Comparison of ENCODE assay signal across 10 mouse cellular contexts in the genomic region with DNA sequence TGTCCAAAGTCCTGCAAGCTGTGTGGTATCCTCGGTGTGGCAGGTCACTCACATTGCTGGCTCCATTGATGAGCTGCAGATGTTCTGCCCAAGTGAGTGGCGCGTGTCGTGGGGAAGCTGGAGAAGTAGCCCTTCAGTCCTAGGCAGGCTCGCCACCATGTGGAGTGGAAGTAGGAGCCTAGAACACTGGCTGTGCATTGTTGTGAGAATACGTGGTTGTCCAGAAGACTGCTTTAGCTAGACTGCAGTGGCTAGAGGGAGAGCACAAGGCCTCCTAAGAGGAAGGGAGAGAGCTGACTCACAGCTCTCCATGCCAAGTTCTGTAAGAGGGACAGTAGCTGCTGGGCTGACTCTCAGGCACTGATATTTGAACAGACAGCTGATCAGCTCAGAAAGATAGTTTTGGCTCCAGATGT.
A peak's percentile ranks its signal among the peaks of the same experiment; 100 is the strongest.
DNase-seq lines count a peak whose midpoint lies in the region; ATAC-seq and TF ChIP-seq lines count a peak whose summit lies in the region.
"Had no signal": no experiment of that assay in that cellular context is flagged by ENCODE, and none has a peak within 500 bp of the region (broad histone marks: within the 10 kb centered on the region; RNA-seq: fewer than 3 reads in every experiment).

No protein-coding gene starts in this region.

- peaks cover 28% of the 10 kb centered on the region; the same call in 1 of the 2 replicates for H3K36me3 ChIP-seq in heart, embryonic 10.5 days
- peaks cover 3% of the 10 kb centered on the region for H3K36me3 ChIP-seq in heart, embryonic 11.5 days (ENCODE audit: control insufficient read depth, insufficient read depth, low read length)
- H3K36me3 ChIP-seq in limb, embryonic 11.5 days (ENCODE audit: control insufficient read depth, insufficient read depth, low read length), result peaks cover 5% of the 10 kb centered on the region; the same call in 1 of the 2 replicates
- H3K36me3 ChIP-seq in forebrain, embryonic 11.5 days (ENCODE audit: control insufficient read depth, insufficient read depth, low read length), result no peaks in the 10 kb centered on the region

- WGBS in heart, embryonic 10.5 days, result 68% methylated on average over 6 of the region's 6 CpGs
- 66% methylated on average over 6 of the region's 6 CpGs for WGBS in heart, embryonic 11.5 days (ENCODE audit: insufficient replicate concordance)
- 37% methylated on average over 6 of the region's 6 CpGs for WGBS in limb, embryonic 11.5 days
- 71% methylated on average over 6 of the region's 6 CpGs for WGBS in forebrain, embryonic 11.5 days

- ATAC-seq in heart, embryonic 11.5 days (replicated peaks; ENCODE audit: insufficient number of reproducible peaks, low FRiP score, low TSS enrichment), result no peak
- ATAC-seq in limb, embryonic 11.5 days (ENCODE audit: insufficient number of reproducible peaks, low FRiP score, low TSS enrichment, low read depth), result no peak
- no peak for ATAC-seq in forebrain, embryonic 11.5 days (replicated peaks; ENCODE audit: low FRiP score)
- ATAC-seq: midbrain, embryonic 13.5 days had no signal

- H3K27me3 ChIP-seq in heart, embryonic 10.5 days (ENCODE audit: insufficient read depth, poor library complexity, severe bottlenecking), result no peaks in the 10 kb centered on the region
- H3K27me3 ChIP-seq in heart, embryonic 11.5 days (ENCODE audit: control insufficient read depth, insufficient read depth, low read length), result no peaks in the 10 kb centered on the region
- no peaks in the 10 kb centered on the region for H3K27me3 ChIP-seq in limb, embryonic 11.5 days (ENCODE audit: control insufficient read depth, insufficient read depth, low read length)
- no peaks in the 10 kb centered on the region for H3K27me3 ChIP-seq in forebrain, embryonic 11.5 days (ENCODE audit: control insufficient read depth, insufficient read depth, low read length)
- H3K27me3 ChIP-seq: midbrain, embryonic 13.5 days had no signal

- peaks cover 68% of the 10 kb centered on the region for H3K4me1 ChIP-seq in heart, embryonic 10.5 days
- H3K4me1 ChIP-seq in heart, embryonic 11.5 days (ENCODE audit: control insufficient read depth, insufficient read depth, low read length), result peaks cover 67% of the 10 kb centered on the region
- H3K4me1 ChIP-seq in bone marrow macrophage, adult 2 months (ENCODE audit: control insufficient read depth, insufficient read depth, low read length), result peaks cover 71% of the 10 kb centered on the region
- H3K4me1 ChIP-seq in limb, embryonic 11.5 days (ENCODE audit: control insufficient read depth, insufficient read depth, low read length), result peaks cover 28% of the 10 kb centered on the region
- H3K4me1 ChIP-seq in forebrain, embryonic 11.5 days (replicated peaks; ENCODE audit: control insufficient read depth, insufficient read depth, low read length), result peaks cover 9% of the 10 kb centered on the region

- H3K9ac ChIP-seq in heart, embryonic 11.5 days (ENCODE audit: low read depth, low read length), result no peak overlapping the region
- H3K9ac ChIP-seq in limb, embryonic 11.5 days (ENCODE audit: low read length), result no peak overlapping the region
- no peak overlapping the region for H3K9ac ChIP-seq in forebrain, embryonic 11.5 days (ENCODE audit: low read length)
- H3K9ac ChIP-seq: midbrain, embryonic 13.5 days had no signal

- DNase-seq in heart, embryonic 10.5 days (ENCODE audit: low spot score), result no peak
- DNase-seq in 416B (ENCODE audit: low read depth), result peak; percentile 84
- DNase-seq in limb, embryonic 11.5 days (ENCODE audit: low spot score), result no peak
- DNase-seq in neural tube, embryonic 10.5 days (ENCODE audit: extremely low spot score, low spot score), result no peak
- no peak for DNase-seq in thymus, postnatal 4 days
- DNase-seq in forebrain, embryonic 11.5 days (ENCODE audit: low spot score), result no peak
- DNase-seq: thymus, postnatal 25 days had no signal

- no peaks in the 10 kb centered on the region for H3K9me3 ChIP-seq in heart, embryonic 10.5 days
- H3K9me3 ChIP-seq in heart, embryonic 11.5 days (replicated peaks; ENCODE audit: control insufficient read depth, low read length), result no peaks in the 10 kb centered on the region
- H3K9me3 ChIP-seq in limb, embryonic 11.5 days (ENCODE audit: control insufficient read depth, low read length), result no peaks in the 10 kb centered on the region
- no peaks in the 10 kb centered on the region for H3K9me3 ChIP-seq in forebrain, embryonic 11.5 days (ENCODE audit: control insufficient read depth, low read length)
- H3K9me3 ChIP-seq: midbrain, embryonic 13.5 days had no signal

- no peak overlapping the region for H3K4me2 ChIP-seq in heart, embryonic 11.5 days
- H3K4me2 ChIP-seq in limb, embryonic 11.5 days (ENCODE audit: low read depth, severe bottlenecking), result no peak overlapping the region
- no peak overlapping the region for H3K4me2 ChIP-seq in forebrain, embryonic 11.5 days (ENCODE audit: low read depth, low read length, severe bottlenecking)
- H3K4me2 ChIP-seq: midbrain, embryonic 13.5 days had no signal

- no peak for TF ChIP-seq POLR2A in bone marrow macrophage, adult 2 months (IDR thresholded peaks at IDR 0.05; ENCODE audit: borderline replicate concordance, low read depth, low read length)

- peak overlapping the region; percentile 6; the same call in 1 of the 2 replicates for H3K27ac ChIP-seq in heart, embryonic 10.5 days
- H3K27ac ChIP-seq in heart, embryonic 11.5 days (ENCODE audit: low read depth, low read length), result no peak overlapping the region
- peak overlapping the region; percentile 63 for H3K27ac ChIP-seq in bone marrow macrophage, adult 2 months (ENCODE audit: insufficient read depth, low read depth, low read length)
- peak overlapping the region; percentile 49 for H3K27ac ChIP-seq in limb, embryonic 11.5 days (replicated peaks; ENCODE audit: low read depth, low read length)
- H3K27ac ChIP-seq in forebrain, embryonic 11.5 days (ENCODE audit: low read depth, low read length), result no peak overlapping the region
- H3K27ac ChIP-seq: midbrain, embryonic 13.5 days had no signal

- TF ChIP-seq CTCF in bone marrow macrophage, adult 2 months (IDR thresholded peaks at IDR 0.05; ENCODE audit: low read depth, low read length), result no peak

- no peak overlapping the region for H3K4me3 ChIP-seq in heart, embryonic 10.5 days
- no peak overlapping the region for H3K4me3 ChIP-seq in heart, embryonic 11.5 days (ENCODE audit: low read depth, low read length)
- H3K4me3 ChIP-seq in bone marrow macrophage, adult 2 months (ENCODE audit: insufficient read depth, low read length), result no peak overlapping the region
- no peak overlapping the region for H3K4me3 ChIP-seq in limb, embryonic 11.5 days (ENCODE audit: low read depth, low read length)
- H3K4me3 ChIP-seq in forebrain, embryonic 11.5 days (ENCODE audit: low read depth, low read length), result no peak overlapping the region
- H3K4me3 ChIP-seq: midbrain, embryonic 13.5 days had no signal

Comparison
In these comparisons a context has a peak if more than half of its experiments do, and no peak if none do; other contexts are left out.
1. H3K27ac ChIP-seq: peak in heart, embryonic 10.5 days (single experiment), bone marrow macrophage, adult 2 months (single experiment) and limb, embryonic 11.5 days (single experiment); none in heart, embryonic 11.5 days (single experiment) and forebrain, embryonic 11.5 days (single experiment).